ENCODE assay signal across 8 mouse cellular contexts in the genomic region with DNA sequence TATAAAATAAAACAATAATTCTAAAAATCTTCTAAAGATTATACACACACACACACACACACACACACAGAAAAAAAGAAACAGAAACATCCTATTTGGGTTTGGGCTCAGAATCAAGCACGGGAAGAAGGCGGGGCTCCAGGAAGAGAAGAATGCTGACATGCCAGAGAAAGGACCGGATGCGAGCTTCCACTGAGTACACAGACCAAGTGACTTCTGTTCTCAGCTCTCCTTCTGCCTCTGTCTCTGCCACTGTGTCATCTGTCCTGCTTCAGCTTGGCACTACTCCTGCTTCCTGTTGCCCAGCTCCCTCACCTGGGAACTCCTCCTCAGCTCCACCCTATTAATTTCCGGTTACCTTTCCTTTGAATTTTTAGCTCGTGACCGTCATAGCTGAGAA. TPM values are rescaled to one million over a fixed set of nuclear protein-coding genes. Genes with fewer than 3 reads are reported as not detected.
A peak's percentile ranks its signal among the peaks of the same experiment; 100 is the strongest.
DNase-seq lines count a peak whose midpoint lies in the region; ATAC-seq and TF ChIP-seq lines count a peak whose summit lies in the region.
"Had no signal": no experiment of that assay in that cellular context is flagged by ENCODE, and none has a peak within 500 bp of the region (broad histone marks: within the 10 kb centered on the region; RNA-seq: fewer than 3 reads in every experiment).

No protein-coding gene starts in this region.

- TF ChIP-seq CTCF in lung, adult 2 months (IDR thresholded peaks at IDR 0.05; ENCODE audit: insufficient read depth, low read length) = no peak

- WGBS in lung, adult 2 months = 5% methylated on average over 7 of the region's 7 CpGs
- WGBS in midbrain, embryonic 10.5 days = 77% methylated on average over 7 of the region's 7 CpGs

- H3K9me3 ChIP-seq in midbrain, embryonic 10.5 days (replicated peaks) = no peaks in the 10 kb centered on the region

- H3K4me1 ChIP-seq in lung, adult 2 months (ENCODE audit: control insufficient read depth, insufficient read depth, low read length) = peaks cover 12% of the 10 kb centered on the region
- H3K4me1 ChIP-seq in midbrain, embryonic 10.5 days = peaks cover 43% of the 10 kb centered on the region

- ATAC-seq in inflammation-experienced regulatory T-cells, adult 6 months = peak; percentile 96

- H3K36me3 ChIP-seq in midbrain, embryonic 10.5 days = no peaks in the 10 kb centered on the region

- H3K4me3 ChIP-seq in lung, adult 2 months (replicated peaks; ENCODE audit: extremely low read depth, low read depth, low read length) = peak overlapping the region; percentile 0
- H3K4me3 ChIP-seq in midbrain, embryonic 10.5 days = no peak overlapping the region

- TF ChIP-seq POLR2A in lung, adult 2 months (IDR thresholded peaks at IDR 0.05; ENCODE audit: borderline replicate concordance, extremely low read depth, low read depth, low read length) = peak; percentile 57; the same call in 1 of the 2 replicates

- no peaks in the 10 kb centered on the region for H3K27me3 ChIP-seq in midbrain, embryonic 10.5 days (ENCODE audit: low read depth, poor library complexity, severe bottlenecking)

- peak; percentile 25 for DNase-seq in ovary, postnatal 14 days (ENCODE audit: low spot score)
- no peak for DNase-seq in ovary, postnatal 10 days (ENCODE audit: low spot score)
- peak; percentile 98 for DNase-seq in heart, adult 11 months
- peak; percentile 39 for DNase-seq in lung, adult 2 months
- no peak for DNase-seq in right cerebral cortex, postnatal 10 days (ENCODE audit: low spot score in 2 of 2)
- no peak for DNase-seq in midbrain, embryonic 10.5 days (ENCODE audit: low spot score)

- H3K27ac ChIP-seq in midbrain, embryonic 10.5 days (replicated peaks) = no peak overlapping the region

RNA-seq across cellular contexts. Expression of gene Stxbp1, which starts 12.5 kb away (rescaled TPM):
- polyA plus RNA-seq in inflammation-experienced regulatory T-cells, adult 6 months (2017; shearing (Covaris generic)) = 1 to 10 TPM; 2.3 to 6.1 (median 5.0) TPM
- polyA plus RNA-seq in lung, adult 2 months (2012; rRNA removed) = 26.3 and 37.9 TPM in 2 replicates
- 31.4 and 45.6 TPM in 2 replicates for polyA plus RNA-seq in midbrain, embryonic 10.5 days (2016; fragmentation: Nextera tagmentation; extraction: Ambion mirVana)

RNA-seq across cellular contexts. Expression of gene Fam129b, which starts 41.4 kb away (rescaled TPM):
- 1 to 10 TPM in 1 of 3 experiments, under 1 TPM in 2; 0.15 to 3.2 (median 0.90) TPM for polyA plus RNA-seq in inflammation-experienced regulatory T-cells, adult 6 months (2017; shearing (Covaris generic))
- polyA plus RNA-seq in lung, adult 2 months (2012; rRNA removed) = 205 and 224 TPM in 2 replicates
- 23.5 and 25.5 TPM in 2 replicates for polyA plus RNA-seq in midbrain, embryonic 10.5 days (2016; fragmentation: Nextera tagmentation; extraction: Ambion mirVana)

RNA-seq across cellular contexts. Expression of gene Cfap157, which starts 50.3 kb away (rescaled TPM):
- polyA plus RNA-seq in inflammation-experienced regulatory T-cells, adult 6 months (2017; shearing (Covaris generic)) = 1 to 10 TPM in 1 of 3 experiments, under 1 TPM in 1, not detected in 1; 0.53 to 1.3 TPM
- polyA plus RNA-seq in lung, adult 2 months (2012; rRNA removed) = 2.1 and 2.4 TPM in 2 replicates
- polyA plus RNA-seq in midbrain, embryonic 10.5 days (2016; fragmentation: Nextera tagmentation; extraction: Ambion mirVana) = 0.90 and 1.2 TPM in 2 replicates
- polyA plus RNA-seq: neural tube, embryonic 11.5 days had no signal

RNA-seq across cellular contexts. Expression of gene Ptrh1, which starts 58.9 kb away (rescaled TPM):
- 1 to 10 TPM; 6.5 to 9.3 (median 8.1) TPM for polyA plus RNA-seq in inflammation-experienced regulatory T-cells, adult 6 months (2017; shearing (Covaris generic))
- 5.6 and 10.7 TPM in 2 replicates for polyA plus RNA-seq in lung, adult 2 months (2012; rRNA removed)
- polyA plus RNA-seq in midbrain, embryonic 10.5 days (2016; fragmentation: Nextera tagmentation; extraction: Ambion mirVana) = 5.2 TPM in 2 replicates

RNA-seq across cellular contexts. Expression of gene Ttc16, which starts 59.1 kb away (rescaled TPM):
- polyA plus RNA-seq in inflammation-experienced regulatory T-cells, adult 6 months (2017; shearing (Covaris generic)) = 1 to 10 TPM in 1 of 3 experiments, under 1 TPM in 2; 0.55 to 1.8 (median 0.95) TPM
- polyA plus RNA-seq in lung, adult 2 months (2012; rRNA removed) = 9.7 and 12.0 TPM in 2 replicates
- polyA plus RNA-seq in midbrain, embryonic 10.5 days (2016; fragmentation: Nextera tagmentation; extraction: Ambion mirVana) = 0.31 TPM in 2 replicates

Comparison
In these comparisons a context has a peak if more than half of its experiments do, and no peak if none do; other contexts are left out.
1. DNase-seq: peak in ovary, postnatal 14 days (single experiment), heart, adult 11 months (single experiment) and lung, adult 2 months (single experiment); none in ovary, postnatal 10 days (single experiment), right cerebral cortex, postnatal 10 days (0 of 2) and midbrain, embryonic 10.5 days (single experiment).